Mouse (Mus musculus) embryonic fibroblast, embryonic 13.5 days (primary cell): ENCODE results near the gene Mrps2. TPM values are rescaled to one million over a fixed set of nuclear protein-coding genes. Genes with fewer than 3 reads are reported as not detected.
A peak's percentile ranks its signal among the peaks of the same experiment; 100 is the strongest.

ENCODE experiments used
- H3K27ac ChIP-seq: 2 replicates; pipeline ENCODE4 v1.5.1; 2012; ENCODE audit warnings: low read length, control low read depth, inconsistent platforms; ENCODE audit not compliant: insufficient read depth
- H3K4me1 ChIP-seq: 2 replicates; pipeline ENCODE4 v1.6.1; 2011; ENCODE audit warnings: low read length; ENCODE audit not compliant: control insufficient read depth, insufficient read depth
- H3K4me3 ChIP-seq: 2 replicates; pipeline ENCODE4 v1.5.1; 2011; ENCODE audit warnings: mild to moderate bottlenecking, control low read depth, low read length; ENCODE audit not compliant: insufficient read depth
- CTCF ChIP-seq: IDR thresholded peaks from 2 replicates; pipeline ENCODE4 v1.5.1; 2011; ENCODE audit warnings: mild to moderate bottlenecking, control low read depth, low read length, moderate library complexity, borderline replicate concordance; ENCODE audit not compliant: insufficient read depth
- POLR2A ChIP-seq: IDR thresholded peaks from 2 replicates; pipeline ENCODE4 v1.6.1; 2011; ENCODE audit warnings: low read depth, mild to moderate bottlenecking, control low read depth, low read length, moderate library complexity
- polyA plus RNA-seq: library from polyadenylated mRNA; stranded (reverse); fragments of >200 nt; gene quantifications from 2 replicates; pipeline ENCODE4 v1.2.4, GENCODE M21; 2011; ENCODE audit warnings: low read depth; ENCODE audit not compliant: missing spikeins, insufficient read length

Mrps2 gene
- polyA plus RNA-seq, 1 experiment = 37.4 TPM

GRCm38 (mm10) chr2:28446515-28447314, 21.2 kb upstream of the Mrps2 start, which contains the start of gene Ppp1r26:
Gene Ppp1r26, plus strand, starts transcription at chr2:28446800.
- Histone ChIP-seq H3K27ac (no peak within 1 kb of the TSS), H3K4me1 (no peaks in the 10 kb centered on the region), H3K4me3 (peak within 1 kb of the TSS; percentile 38)
- TF ChIP-seq CTCF (no peak), POLR2A (no peak)

GRCm38 (mm10) chr2:28447315-28447670, 20.6 kb upstream of the Mrps2 start:
- Histone ChIP-seq H3K4me3 (peak overlapping the region; percentile 38), H3K27ac (no peak overlapping the region), H3K4me1 (no peaks in the 10 kb centered on the region)
- no peak for TF ChIP-seq CTCF
- no peak for TF ChIP-seq POLR2A

GRCm38 (mm10) chr2:28451663-28452062, 16.2 kb upstream of the Mrps2 start:
- Histone ChIP-seq H3K4me3 (no peak overlapping the region), H3K27ac (no peak overlapping the region), H3K4me1 (no peaks in the 10 kb centered on the region)
- TF ChIP-seq POLR2A = no peak
- no peak for TF ChIP-seq CTCF

GRCm38 (mm10) chr2:28453539-28453938, 14.3 kb upstream of the Mrps2 start:
- TF ChIP-seq CTCF = no peak
- no peak for TF ChIP-seq POLR2A
- Histone ChIP-seq H3K4me3 (no peak overlapping the region), H3K4me1 (no peaks in the 10 kb centered on the region), H3K27ac (no peak overlapping the region)

- no peak overlapping the region for H3K27ac ChIP-seq
- no peak overlapping the region for H3K4me3 ChIP-seq
- no peaks in the 10 kb centered on the region for H3K4me1 ChIP-seq
- TF ChIP-seq CTCF = no peak
- TF ChIP-seq POLR2A = no peak
Measured at GRCm38 (mm10) chr2:28456616-28457015, 11.2 kb upstream of the Mrps2 start.

GRCm38 (mm10) chr2:28463919-28464318, 3.9 kb upstream of the Mrps2 start:
- no peak overlapping the region for H3K27ac ChIP-seq
- no peaks in the 10 kb centered on the region for H3K4me1 ChIP-seq
- TF ChIP-seq CTCF (peak; percentile 42; the same call in 1 of the 2 replicates), POLR2A (no peak)
- H3K4me3 ChIP-seq = no peak overlapping the region

GRCm38 (mm10) chr2:28464919-28465318, 2.9 kb upstream of the Mrps2 start:
- Histone ChIP-seq H3K27ac (no peak overlapping the region), H3K4me3 (no peak overlapping the region), H3K4me1 (no peaks in the 10 kb centered on the region)
- TF ChIP-seq CTCF = no peak
- no peak for TF ChIP-seq POLR2A

- no peaks in the 10 kb centered on the region for H3K4me1 ChIP-seq
- peak within 1 kb of the TSS; percentile 12; the same call in 1 of the 2 replicates for H3K4me3 ChIP-seq
- TF ChIP-seq POLR2A = 0 out of 2 replicates have a peak, but pooled peaks have one; percentile 8
- TF ChIP-seq CTCF = no peak
- no peak within 1 kb of the TSS for H3K27ac ChIP-seq
Measured at GRCm38 (mm10) chr2:28465836-28466518, 1.9 kb upstream of the Mrps2 start, which contains the start of gene 1700007K13Rik. Gene 1700007K13Rik, minus strand, starts transcription at chr2:28466332.

- H3K4me1 ChIP-seq = no peaks in the 10 kb centered on the region
- H3K27ac ChIP-seq = no peak overlapping the region
- no peak for TF ChIP-seq POLR2A
- no peak for TF ChIP-seq CTCF
- H3K4me3 ChIP-seq = peak overlapping the region; percentile 76
Measured at GRCm38 (mm10) chr2:28468486-28469225, 790 bp downstream of the Mrps2 start.

- no peak overlapping the region for H3K4me3 ChIP-seq
- no peak overlapping the region for H3K27ac ChIP-seq
- H3K4me1 ChIP-seq = no peaks in the 10 kb centered on the region
- TF ChIP-seq CTCF (no peak), POLR2A (no peak)
Measured at GRCm38 (mm10) chr2:28469461-28469860, 1.6 kb downstream of the Mrps2 start.
